Mouse (Mus musculus) CH12.LX (cell line): ENCODE data around the gene Raph1. TPM values are rescaled to one million over a fixed set of nuclear protein-coding genes. Genes with fewer than 3 reads are reported as not detected.

ENCODE experiments used
- DNase-seq: peaks from one replicate; pipeline ENCODE4 v3.0.0-alpha.2; 2013; ENCODE audit errors: extremely low read depth
- H3K27ac ChIP-seq: 2 replicates; pipeline ENCODE4 v1.5.1; 2012; ENCODE audit warnings: low read depth, mild to moderate bottlenecking, control low read depth, moderate library complexity; ENCODE audit not compliant: insufficient read depth
- H3K27me3 ChIP-seq: replicated peaks from 2 replicates; pipeline ENCODE3; 2012; ENCODE audit warnings: inconsistent platforms
- H3K36me3 ChIP-seq, 2 experiments: replicated peaks in 1 of 2; 2 replicates each; pipeline versions ENCODE3 to v1.6.1; 2012; ENCODE audit warnings: inconsistent platforms in 1 of 2, low read length in 1 of 2, mild to moderate bottlenecking in 1 of 2, mixed read lengths in 1 of 2, moderate library complexity in 1 of 2; ENCODE audit not compliant: control insufficient read depth in 1 of 2, insufficient read depth in 1 of 2
- H3K4me1 ChIP-seq, 2 experiments: 2 replicates each; pipeline ENCODE4 v1.6.1; 2012; ENCODE audit warnings: inconsistent platforms in 1 of 2, moderate library complexity in 1 of 2; ENCODE audit not compliant: insufficient read depth in 2 of 2, control insufficient read depth in 1 of 2
- H3K4me2 ChIP-seq: 2 replicates; pipeline ENCODE4 v1.6.1; 2012; ENCODE audit warnings: low read depth, mild to moderate bottlenecking, control low read depth; ENCODE audit not compliant: poor library complexity, insufficient read depth, severe bottlenecking
- H3K4me3 ChIP-seq, 3 experiments: fragments of 150-350 bp in 1 of 3; sonication (generic) in 1 of 3; replicated peaks in 1 of 3; 2 replicates each; pipeline versions ENCODE3 to v1.5.1; 2011 to 2012; ENCODE audit warnings: low read depth in 2 of 3, low read length in 2 of 3, mild to moderate bottlenecking in 2 of 3, moderate library complexity in 2 of 3, control low read depth in 1 of 3, improper control_type of control experiment in 1 of 3, inconsistent platforms in 1 of 3, mixed read lengths in 1 of 3; ENCODE audit not compliant: poor library complexity in 1 of 3
- H3K79me2 ChIP-seq: replicated peaks from 2 replicates; pipeline ENCODE4 v1.6.1; 2012; ENCODE audit warnings: mild to moderate bottlenecking, moderate library complexity; ENCODE audit not compliant: control insufficient read depth, poor library complexity, insufficient read depth, severe bottlenecking; ENCODE audit errors: extremely low read depth
- H3K9ac ChIP-seq: 2 replicates; pipeline ENCODE4 v1.6.1; 2012; ENCODE audit warnings: low read depth, mild to moderate bottlenecking, control low read depth, moderate library complexity; ENCODE audit not compliant: insufficient read depth
- H3K9me3 ChIP-seq: replicated peaks from 2 replicates; pipeline ENCODE3; 2012; ENCODE audit warnings: low read length, inconsistent platforms, mixed read lengths
- CTCF ChIP-seq, 2 experiments: IDR thresholded peaks in 1 of 2; conservative IDR thresholded peaks in 1 of 2; 2 replicates each; pipeline ENCODE4 v1.5.1; 2011 to 2012; ENCODE audit warnings: low read depth in 2 of 2, low read length in 2 of 2, improper control_type of control experiment in 1 of 2, inconsistent platforms in 1 of 2, mild to moderate bottlenecking in 1 of 2, moderate library complexity in 1 of 2
- E2F4 ChIP-seq: IDR thresholded peaks from 2 replicates; pipeline ENCODE4 v1.6.1; 2011; ENCODE audit warnings: low read depth, low read length, improper control_type of control experiment; ENCODE audit not compliant: insufficient replicate concordance
- ELF1 ChIP-seq: IDR thresholded peaks from 2 replicates; pipeline ENCODE4 v1.6.1; 2014; ENCODE audit warnings: low read depth, mild to moderate bottlenecking, inconsistent platforms, low read length, improper control_type of control experiment
- EP300 ChIP-seq: IDR thresholded peaks from 2 replicates; pipeline ENCODE4 v1.6.1; 2011; ENCODE audit warnings: low read length, improper control_type of control experiment
- ETS1 ChIP-seq: conservative IDR thresholded peaks from 2 replicates; pipeline ENCODE4 v1.6.1; 2012; ENCODE audit warnings: low read depth, mild to moderate bottlenecking, inconsistent platforms, low read length, improper control_type of control experiment, moderate library complexity
- GABPA ChIP-seq: IDR thresholded peaks from 2 replicates; pipeline ENCODE4 v1.6.1; 2012; ENCODE audit warnings: low read depth, low read length, improper control_type of control experiment, inconsistent platforms; ENCODE audit not compliant: insufficient replicate concordance
- HCFC1 ChIP-seq: IDR thresholded peaks from 2 replicates; pipeline ENCODE4 v1.6.1; 2012; ENCODE audit warnings: low read depth, mild to moderate bottlenecking, inconsistent platforms, low read length, improper control_type of control experiment
- IRF4 ChIP-seq: IDR thresholded peaks from 2 replicates; pipeline ENCODE4 v1.6.1; 2014; ENCODE audit warnings: low read depth, mild to moderate bottlenecking, inconsistent platforms, low read length, improper control_type of control experiment
- JUN ChIP-seq: IDR thresholded peaks from 2 replicates; pipeline ENCODE4 v1.6.1; 2011; ENCODE audit warnings: low read depth, mild to moderate bottlenecking, low read length, improper control_type of control experiment, moderate library complexity; ENCODE audit not compliant: insufficient read depth
- JUND ChIP-seq: conservative IDR thresholded peaks from 2 replicates; pipeline ENCODE4 v1.6.1; 2011; ENCODE audit warnings: low read depth, low read length, improper control_type of control experiment
- KAT2A ChIP-seq: IDR thresholded peaks from 2 replicates; pipeline ENCODE4 v1.6.1; 2012; ENCODE audit warnings: low read length, improper control_type of control experiment, inconsistent platforms; ENCODE audit not compliant: insufficient replicate concordance
- MAFK ChIP-seq: IDR thresholded peaks from 2 replicates; pipeline ENCODE4 v1.6.1; 2011; ENCODE audit warnings: low read length, improper control_type of control experiment; ENCODE audit not compliant: insufficient replicate concordance
- MAX ChIP-seq: IDR thresholded peaks from 2 replicates; pipeline ENCODE4 v1.6.1; 2011; ENCODE audit warnings: low read length, improper control_type of control experiment
- MEF2A ChIP-seq: IDR thresholded peaks from 2 replicates; pipeline ENCODE4 v1.6.1; 2014; ENCODE audit warnings: low read depth, mild to moderate bottlenecking, inconsistent platforms, low read length, improper control_type of control experiment, borderline replicate concordance
- MXI1 ChIP-seq: IDR thresholded peaks from 2 replicates; pipeline ENCODE4 v1.6.1; 2011; ENCODE audit warnings: mild to moderate bottlenecking, low read depth, low read length, improper control_type of control experiment
- PAX5 ChIP-seq: IDR thresholded peaks from 2 replicates; pipeline ENCODE4 v1.6.1; 2012; ENCODE audit warnings: low read length, inconsistent platforms, mixed read lengths
- POLR2A ChIP-seq: IDR thresholded peaks from 2 replicates; pipeline ENCODE4 v1.6.1; 2011; ENCODE audit warnings: low read depth, mild to moderate bottlenecking, improper control_type of control experiment, low read length
- POLR2AphosphoS2 ChIP-seq: IDR thresholded peaks from 2 replicates; pipeline ENCODE4 v1.6.1; 2011; ENCODE audit warnings: low read depth, low read length, improper control_type of control experiment
- TCF12 ChIP-seq: IDR thresholded peaks from 2 replicates; pipeline ENCODE4 v1.6.1; 2014; ENCODE audit warnings: low read depth, mild to moderate bottlenecking, inconsistent platforms, low read length, improper control_type of control experiment
- UBTF ChIP-seq: IDR thresholded peaks from 2 replicates; pipeline ENCODE4 v1.6.1; 2012; ENCODE audit warnings: low read depth, mild to moderate bottlenecking, inconsistent platforms, low read length, improper control_type of control experiment, moderate library complexity
- ZC3H11A ChIP-seq: IDR thresholded peaks from 2 replicates; pipeline ENCODE4 v1.6.1; 2012; ENCODE audit warnings: low read depth, mild to moderate bottlenecking, inconsistent platforms, low read length, improper control_type of control experiment
- ZMIZ1 ChIP-seq: IDR thresholded peaks from 2 replicates; pipeline ENCODE4 v1.6.1; 2012; ENCODE audit warnings: low read depth, mild to moderate bottlenecking, inconsistent platforms, low read length, improper control_type of control experiment
- ZNF384 ChIP-seq: IDR thresholded peaks from 2 replicates; pipeline ENCODE4 v1.6.1; 2012; ENCODE audit warnings: low read depth, low read length, improper control_type of control experiment, inconsistent platforms
- dilution Hi-C: fragments of 300-500 bp; cut with MboI; formaldehyde crosslinking; loops from 2 replicates; pipeline ENCODE4 v1.14.3; 2020; ENCODE audit warnings: low sequenced_read_pairs; ENCODE audit not compliant: extremely low pct_unique_long_range_greater_than_20kb, extremely low pct_ligation_motif_present
- in situ Hi-C: fragments of 300-500 bp; cut with MboI; formaldehyde crosslinking; loops from 3 replicates; pipeline ENCODE4 v1.14.3; 2019; ENCODE audit warnings: low sequenced_read_pairs, low pct_ligation_motif_present, low pct_unique_long_range_greater_than_20kb, mixed read lengths
- polyA plus RNA-seq: library from polyadenylated mRNA; unstranded; fragments of >175 nt; gene quantifications from 2 replicates; pipeline ENCODE4 v1.2.1, GENCODE M21; 2012; ENCODE audit warnings: low read depth; ENCODE audit not compliant: insufficient read length
- total RNA-seq, 2 experiments: library from RNA; depleted of rRNA; stranded (reverse); fragments of 300-350 nt in 1 of 2; fragments of >200 nt in 1 of 2; gene quantifications; 2 replicates each; pipeline ENCODE4 v1.2.3; 2012 to 2014

The Raph1 gene
- total and polyA plus RNA-seq, 3 experiments: 3.7 to 7.6 (median 5.7) TPM

GRCm38 (mm10) chr1:60572699-60573098 lies 5.8 kb upstream of the Raph1 start:
- Histone ChIP-seq H3K27ac (no peak overlapping the region), H3K27me3 (peaks cover 2% of the 10 kb centered on the region), H3K4me3 (no peak overlapping the region), H3K9ac (no peak overlapping the region), H3K4me1 (0 out of 4 replicates have a peak, but pooled peaks cover 0 to 3% of the 10 kb centered on the region in 2 experiments), H3K9me3 (no peaks in the 10 kb centered on the region), H3K79me2 (no peaks in the 10 kb centered on the region), H3K4me2 (no peak overlapping the region), H3K36me3 (no peaks in the 10 kb centered on the region)
- dilution Hi-C loops: no loop called here
- no peak for DNase-seq
- in situ Hi-C loops: loop anchor here (25.0 kb wide), 1 partner anchor 240 kb away; no protein-coding TSS in a partner anchor
- TF ChIP-seq PAX5 (no peak), TCF12 (no peak), POLR2AphosphoS2 (no peak), ZC3H11A (no peak), UBTF (no peak), MXI1 (no peak), ZNF384 (no peak), JUN (no peak), ETS1 (no peak), KAT2A (no peak)

GRCm38 (mm10) chr1:60569741-60570140 lies 2.8 kb upstream of the Raph1 start:
- Histone ChIP-seq H3K4me2 (no peak overlapping the region), H3K79me2 (peaks cover 5% of the 10 kb centered on the region), H3K4me1 (peaks cover under 1 to 10% of the 10 kb centered on the region in 2 experiments; a peak in 3 of 4 replicates), H3K27ac (no peak overlapping the region), H3K36me3 (no peaks in the 10 kb centered on the region), H3K4me3 (no peak overlapping the region), H3K9me3 (no peaks in the 10 kb centered on the region), H3K27me3 (peaks cover 5% of the 10 kb centered on the region), H3K9ac (no peak overlapping the region)
- dilution Hi-C loops: no loop called here
- no peak for TF ChIP-seq JUND
- no peak for TF ChIP-seq ELF1
- TF ChIP-seq MXI1: no peak
- no peak for TF ChIP-seq ZMIZ1
- no peak for TF ChIP-seq HCFC1
- TF ChIP-seq POLR2A: no peak
- TF ChIP-seq EP300: no peak
- TF ChIP-seq MEF2A: no peak
- TF ChIP-seq IRF4: no peak
- TF ChIP-seq GABPA: no peak
- no peak for TF ChIP-seq CTCF (conservative IDR thresholded peaks at IDR 0.05 in 1 of 2, IDR thresholded peaks at IDR 0.05 in 1 of 2; ENCODE audit: low read depth in 2 of 2, low read length in 2 of 2)
- no peak for TF ChIP-seq MAX
- TF ChIP-seq E2F4: no peak
- no peak for TF ChIP-seq MAFK
- TF ChIP-seq UBTF: no peak
- in situ Hi-C loops: loop anchor here (25.0 kb wide), 1 partner anchor 243 kb away; no protein-coding TSS in a partner anchor
- no peak for DNase-seq
